Mouse (Mus musculus) megakaryocyte-erythroid progenitor cell, adult 5-6 weeks (primary cell): Measurements from ENCODE around the gene Celsr3. TPM values are rescaled to one million over a fixed set of nuclear protein-coding genes. Genes with fewer than 3 reads are reported as not detected.

Experiments used
- ATAC-seq: replicated peaks from 2 replicates; pipeline ENCODE4 v1.8.0; 2016; ENCODE audit warnings: mild to moderate bottlenecking, inconsistent platforms; ENCODE audit not compliant: severe bottlenecking, poor library complexity, low FRiP score, low TSS enrichment
- total RNA-seq, 2 experiments: library from RNA; stranded (forward) in 1 of 2; stranded (reverse) in 1 of 2; fragments of 200-1000, 215-1000 nt in 1 of 2; fragments of >200 nt in 1 of 2; fragmentation: Nextera tagmentation in 1 of 2; gene quantifications; 2 replicates each; pipeline ENCODE4 v1.2.3; 2014 to 2017

The Celsr3 gene
- total RNA-seq, 2 experiments from 2014 or later, result 0.05 TPM; not detected in 1

- ATAC-seq, result no peak
Measured at GRCm38 (mm10) chr9:108845390-108845789, 19.3 kb downstream of the Celsr3 start.

DNA sequence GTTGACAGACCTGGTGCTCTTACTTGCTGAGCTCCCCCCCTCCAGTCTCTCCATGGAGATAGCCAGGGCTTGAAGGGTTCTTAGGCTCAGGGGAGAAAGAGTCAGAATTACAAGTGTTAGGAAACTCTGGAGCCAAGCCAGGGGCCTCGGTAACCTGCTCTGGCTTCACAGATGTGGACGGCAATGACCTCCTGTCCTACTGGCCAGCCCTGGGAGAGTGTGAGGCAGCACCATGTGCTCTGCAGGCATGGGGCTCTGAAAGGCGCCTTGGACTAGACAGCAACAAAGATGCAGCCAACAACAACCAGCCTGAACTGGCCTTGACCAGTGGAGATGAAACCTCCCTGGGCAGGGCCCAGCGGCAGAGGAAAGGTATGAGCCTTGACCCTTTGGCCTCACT is 21.3 kb downstream of the Celsr3 start:
- ATAC-seq, result no peak

DNA sequence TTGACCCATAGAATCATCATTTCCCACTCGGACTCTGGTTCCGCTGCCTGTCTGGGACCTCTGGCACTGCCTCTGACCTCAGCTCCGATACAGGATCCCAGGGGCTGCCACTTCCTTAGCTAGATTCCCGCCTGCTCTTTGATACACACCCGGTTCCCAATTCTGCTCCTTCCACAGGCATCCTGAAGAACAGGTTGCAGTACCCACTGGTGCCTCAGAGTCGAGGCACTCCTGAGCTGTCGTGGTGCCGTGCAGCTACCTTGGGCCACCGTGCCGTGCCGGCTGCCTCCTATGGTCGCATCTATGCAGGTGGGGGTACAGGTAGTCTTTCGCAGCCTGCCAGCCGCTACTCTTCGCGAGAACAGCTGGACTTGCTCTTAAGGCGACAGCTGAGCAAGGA is 22.3 kb downstream of the Celsr3 start:
- no peak for ATAC-seq

GRCm38 (mm10) chr9:108852976-108853375 is 26.9 kb downstream of the Celsr3 start, which contains the start of gene Slc26a6:
TSS of gene Slc26a6 (plus strand) at chr9:108853283.
- ATAC-seq, result no peak

DNA sequence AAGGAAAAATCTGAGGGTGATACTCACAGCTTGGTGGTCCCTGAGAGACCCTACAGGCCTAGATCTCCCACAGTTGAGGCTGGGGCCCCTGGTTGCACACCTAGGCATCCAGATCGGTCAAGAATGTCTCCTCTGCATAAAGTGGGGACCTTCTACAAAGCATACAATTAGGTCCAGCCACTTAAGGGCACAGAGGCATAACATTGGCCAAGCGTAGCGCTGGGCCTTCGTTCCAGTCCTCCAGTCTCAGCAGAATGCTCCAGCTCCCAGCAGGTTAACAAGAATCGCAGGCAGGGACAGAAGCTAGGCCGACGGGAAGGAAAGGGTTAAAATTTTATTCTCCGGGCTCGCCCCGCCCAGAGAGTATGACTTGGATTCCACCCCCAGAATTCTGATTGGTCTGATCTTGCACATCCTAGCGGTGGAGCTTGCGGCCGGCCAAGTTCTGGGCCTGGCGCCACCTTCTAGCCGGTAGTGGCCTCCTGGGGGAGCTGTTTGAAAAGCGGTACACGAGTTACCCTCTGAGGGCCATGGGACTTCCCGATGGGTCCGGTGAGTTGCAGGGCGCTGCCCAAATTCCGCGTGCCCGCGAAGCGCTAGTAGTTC is 27.6 kb downstream of the Celsr3 start:
- ATAC-seq, result peak; percentile 93

DNA sequence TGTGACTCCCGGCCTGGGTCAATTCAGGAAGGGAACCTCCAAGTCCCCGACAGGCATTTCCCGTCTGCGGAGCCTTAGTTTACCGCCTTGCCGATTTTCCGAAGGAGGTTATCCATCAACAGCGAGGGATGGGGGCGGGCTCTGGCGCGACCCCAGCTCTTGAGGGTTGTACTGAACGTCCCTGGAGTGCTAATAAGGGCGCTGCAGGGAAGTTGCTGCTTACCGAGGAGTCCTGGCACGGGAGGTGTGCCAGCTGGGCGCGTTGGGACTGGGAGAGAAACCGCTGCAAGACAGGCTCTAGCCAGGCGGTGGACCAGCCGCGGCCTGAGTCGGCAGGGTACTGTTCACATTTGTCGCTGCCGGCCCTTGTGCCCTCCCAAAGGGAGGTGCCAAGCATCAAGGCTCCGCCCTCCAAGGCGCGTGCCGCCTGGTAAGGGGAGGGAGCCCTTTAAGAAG is 28.1 kb downstream of the Celsr3 start:
- ATAC-seq, result peak; percentile 89

DNA sequence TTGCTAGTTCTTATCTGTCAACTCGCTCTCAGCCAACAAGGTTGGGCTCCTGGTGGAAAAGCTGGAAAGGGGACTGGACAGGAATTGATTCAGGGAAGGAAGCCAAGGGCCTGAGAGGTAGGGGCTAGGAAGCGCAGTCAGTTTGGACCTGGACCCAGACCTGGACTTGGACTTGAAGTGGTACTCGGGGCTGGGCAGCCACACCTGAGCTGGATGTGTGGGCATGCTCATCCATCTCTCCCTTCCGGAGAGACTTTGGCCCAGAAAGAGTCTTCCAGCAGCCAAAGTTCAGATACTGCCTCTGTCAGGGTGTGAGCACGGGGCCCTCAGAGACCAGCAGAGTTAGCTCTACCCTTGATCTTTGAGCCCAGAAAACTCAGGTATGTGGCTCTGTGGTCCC is 29.2 kb downstream of the Celsr3 start:
- ATAC-seq, result no peak

DNA sequence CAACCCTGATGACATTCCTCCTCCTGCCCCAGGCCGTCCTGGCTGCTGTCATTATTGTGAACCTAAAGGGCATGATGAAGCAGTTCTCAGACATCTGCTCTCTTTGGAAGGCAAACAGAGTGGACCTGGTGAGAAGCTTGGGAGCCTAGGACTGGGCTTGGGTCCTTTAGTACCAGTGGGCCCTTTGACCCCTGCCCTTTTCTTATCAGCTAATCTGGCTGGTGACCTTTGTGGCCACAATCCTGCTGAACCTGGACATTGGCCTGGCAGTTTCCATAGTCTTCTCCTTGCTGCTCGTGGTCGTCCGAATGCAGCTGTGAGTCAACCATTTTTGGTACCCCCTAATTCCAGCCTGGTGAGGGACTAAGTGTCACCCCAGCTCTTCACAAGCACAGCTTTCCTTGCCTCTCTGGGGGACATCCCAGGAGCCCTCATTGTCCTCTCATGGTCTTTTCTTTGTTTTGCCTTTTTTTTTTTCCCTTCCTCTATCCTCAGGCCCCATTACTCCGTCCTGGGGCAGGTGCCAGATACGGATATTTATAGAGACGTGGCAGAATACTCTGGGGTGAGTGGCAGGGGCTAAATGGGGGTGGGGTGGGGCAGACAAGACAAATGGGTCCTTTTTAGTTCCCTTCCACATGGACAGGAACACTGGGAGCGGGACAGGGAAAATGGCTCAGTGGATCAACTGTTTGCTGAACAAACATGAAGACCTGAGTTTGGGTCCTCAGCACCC is 32.8 kb downstream of the Celsr3 start:
- no peak for ATAC-seq

Other genes starting within 250 kb of the Celsr3 start
- gene Wdr6, start 247.6 kb upstream of the Celsr3 start, total RNA-seq (2014; fragmentation: Nextera tagmentation), result 33.2 and 34.7 TPM in 2 replicates
- gene Wdr6, start 247.6 kb upstream of the Celsr3 start, total RNA-seq (2017), result 25.8 and 26.8 TPM in 2 replicates
- 2.6 and 3.2 TPM in 2 replicates for gene P4htm, start 228.7 kb upstream of the Celsr3 start, total RNA-seq (2014; fragmentation: Nextera tagmentation)
- gene P4htm, start 228.7 kb upstream of the Celsr3 start, total RNA-seq (2017), result 1.5 TPM in 1 of 2 replicates, not detected in the other
- 38.8 and 59.3 TPM in 2 replicates for gene Arih2, start 176.9 kb upstream of the Celsr3 start, total RNA-seq (2014; fragmentation: Nextera tagmentation)
- gene Arih2, start 176.9 kb upstream of the Celsr3 start, total RNA-seq (2017), result 61.5 and 65.1 TPM in 2 replicates
- 15.2 and 16.4 TPM in 2 replicates for gene Slc25a20, start 164.2 kb upstream of the Celsr3 start, total RNA-seq (2014; fragmentation: Nextera tagmentation)
- 23.4 and 29.7 TPM in 2 replicates for gene Slc25a20, start 164.2 kb upstream of the Celsr3 start, total RNA-seq (2017)
- 15.7 and 19.3 TPM in 2 replicates for gene Prkar2a, start 137.0 kb upstream of the Celsr3 start, total RNA-seq (2014; fragmentation: Nextera tagmentation)
- 15.8 and 26.9 TPM in 2 replicates for gene Prkar2a, start 137.0 kb upstream of the Celsr3 start, total RNA-seq (2017)
- gene Ip6k2, start 42.5 kb upstream of the Celsr3 start, total RNA-seq (2014; fragmentation: Nextera tagmentation), result 29.8 and 36.7 TPM in 2 replicates
- gene Ip6k2, start 42.5 kb upstream of the Celsr3 start, total RNA-seq (2017), result 31.3 and 48.7 TPM in 2 replicates
- 8.6 and 12.2 TPM in 2 replicates for gene Nckipsd, start 18.0 kb upstream of the Celsr3 start, total RNA-seq (2014; fragmentation: Nextera tagmentation)
- gene Nckipsd, start 18.0 kb upstream of the Celsr3 start, total RNA-seq (2017), result 1.0 and 2.3 TPM in 2 replicates
- gene Slc26a6, start 27.0 kb downstream of the Celsr3 start, total RNA-seq (2014; fragmentation: Nextera tagmentation), result 5.7 and 5.8 TPM in 2 replicates
- gene Slc26a6, start 27.0 kb downstream of the Celsr3 start, total RNA-seq (2017), result 0.30 and 1.4 TPM in 2 replicates
- 2.7 TPM in 1 of 2 replicates, not detected in the other for gene Tmem89, start 88.3 kb downstream of the Celsr3 start, total RNA-seq (2014; fragmentation: Nextera tagmentation)
- not detected in 2 replicates for gene Tmem89, start 88.3 kb downstream of the Celsr3 start, total RNA-seq (2017)
- gene Uqcrc1, start 110.3 kb downstream of the Celsr3 start, total RNA-seq (2014; fragmentation: Nextera tagmentation), result 281 and 361 TPM in 2 replicates
- 283 and 345 TPM in 2 replicates for gene Uqcrc1, start 110.3 kb downstream of the Celsr3 start, total RNA-seq (2017)
- gene Col7a1, start 127.3 kb downstream of the Celsr3 start, total RNA-seq (2014; fragmentation: Nextera tagmentation), result 0.45 TPM in 1 of 2 replicates, not detected in the other
- 0.42 TPM in 1 of 2 replicates, not detected in the other for gene Col7a1, start 127.3 kb downstream of the Celsr3 start, total RNA-seq (2017)
- gene Ucn2, start 159.7 kb downstream of the Celsr3 start, total RNA-seq (2014; fragmentation: Nextera tagmentation), result 1.2 TPM in 1 of 2 replicates, not detected in the other
- gene Ucn2, start 159.7 kb downstream of the Celsr3 start, total RNA-seq (2017), result not detected in 2 replicates
- gene Pfkfb4, start 165.5 kb downstream of the Celsr3 start, total RNA-seq (2014; fragmentation: Nextera tagmentation), result 6.2 and 22.7 TPM in 2 replicates
- 4.8 and 11.5 TPM in 2 replicates for gene Pfkfb4, start 165.5 kb downstream of the Celsr3 start, total RNA-seq (2017)
- 52.0 and 52.8 TPM in 2 replicates for gene Shisa5, start 212.2 kb downstream of the Celsr3 start, total RNA-seq (2014; fragmentation: Nextera tagmentation)
- gene Shisa5, start 212.2 kb downstream of the Celsr3 start, total RNA-seq (2017), result 37.6 and 74.5 TPM in 2 replicates
- gene Trex1, start 233.4 kb downstream of the Celsr3 start, total RNA-seq (2014; fragmentation: Nextera tagmentation), result 17.1 and 29.7 TPM in 2 replicates
- gene Trex1, start 233.4 kb downstream of the Celsr3 start, total RNA-seq (2017), result 4.7 and 5.1 TPM in 2 replicates
- 14.9 and 26.3 TPM in 2 replicates for gene Atrip, start 247.8 kb downstream of the Celsr3 start, total RNA-seq (2014; fragmentation: Nextera tagmentation)
- 9.8 and 19.2 TPM in 2 replicates for gene Atrip, start 247.8 kb downstream of the Celsr3 start, total RNA-seq (2017)